Mouse (Mus musculus) neutrophil, adult 5-6 weeks (primary cell): ENCODE results near the gene Ccdc88c. TPM values are rescaled to one million over a fixed set of nuclear protein-coding genes. Genes with fewer than 3 reads are reported as not detected.

Experiments
- ATAC-seq: fragments of 151-379, 151-347 bp; 2 replicates; pipeline ENCODE4 v1.8.0; 2017; ENCODE audit warnings: mild to moderate bottlenecking, moderate TSS enrichment; ENCODE audit not compliant: insufficient number of reproducible peaks, poor library complexity, low FRiP score, severe bottlenecking; ENCODE audit errors: extremely low read depth
- total RNA-seq: library from RNA; stranded (forward); fragments of 200-1000 nt; gene quantifications from 2 replicates; pipeline ENCODE4 v1.2.3, GENCODE M21; 2017

Ccdc88c gene
- total RNA-seq, 1 experiment from 2014 or later = 312 TPM

GRCm38 (mm10) chr12:101005665-101006420, 23.0 kb downstream of the Ccdc88c start:
- ATAC-seq = peak; percentile 82

GRCm38 (mm10) chr12:101004982-101005381, 23.9 kb downstream of the Ccdc88c start:
- no peak for ATAC-seq

GRCm38 (mm10) chr12:101002801-101003513, 25.9 kb downstream of the Ccdc88c start:
- ATAC-seq = no peak

- ATAC-seq = no peak
Measured at GRCm38 (mm10) chr12:100999061-100999954, 29.5 kb downstream of the Ccdc88c start.

GRCm38 (mm10) chr12:100998564-100998962, 30.3 kb downstream of the Ccdc88c start:
- no peak for ATAC-seq

- ATAC-seq = no peak
Measured at GRCm38 (mm10) chr12:100997830-100998563, 30.9 kb downstream of the Ccdc88c start.

- ATAC-seq = peak; percentile 23; the same call in 1 of the 2 replicates
Measured at GRCm38 (mm10) chr12:100996378-100996898, 32.4 kb downstream of the Ccdc88c start.

- ATAC-seq = no peak
Measured at GRCm38 (mm10) chr12:100995607-100996377, 33.1 kb downstream of the Ccdc88c start.

- ATAC-seq = peak; percentile 32; the same call in 1 of the 2 replicates
Measured at GRCm38 (mm10) chr12:100994140-100995015, 34.5 kb downstream of the Ccdc88c start.

- no peak for ATAC-seq
Measured at GRCm38 (mm10) chr12:100993146-100993545, 35.7 kb downstream of the Ccdc88c start.

GRCm38 (mm10) chr12:100992505-100992904, 36.4 kb downstream of the Ccdc88c start:
- no peak for ATAC-seq

- ATAC-seq = no peak
Measured at GRCm38 (mm10) chr12:100991119-100991518, 37.7 kb downstream of the Ccdc88c start.

- no peak for ATAC-seq
Measured at GRCm38 (mm10) chr12:100990291-100990690, 38.6 kb downstream of the Ccdc88c start.

GRCm38 (mm10) chr12:100989780-100990288, 39.0 kb downstream of the Ccdc88c start:
- ATAC-seq = peak; percentile 53

- ATAC-seq = peak; percentile 18; the same call in 1 of the 2 replicates
Measured at GRCm38 (mm10) chr12:100988324-100989130, 40.3 kb downstream of the Ccdc88c start.

GRCm38 (mm10) chr12:100986423-100986822, 42.4 kb downstream of the Ccdc88c start:
- no peak for ATAC-seq
